Mouse (Mus musculus) heart, adult 2 months (tissue): ENCODE measurements around the gene Slc35b2.

Experiments
- CTCF ChIP-seq: fragments of 200-600 bp; IDR thresholded peaks from 2 replicates; pipeline ENCODE4 v1.8.1; 2022; ENCODE audit warnings: antibody characterized with exemption, mild to moderate bottlenecking, moderate library complexity
- EP300 ChIP-seq: fragments of 200-500 bp; IDR thresholded peaks from 2 replicates; pipeline ENCODE4 v1.6.1; 2011; ENCODE audit warnings: low read depth, low read length, control low read depth; ENCODE audit not compliant: insufficient read depth
- POLR2A ChIP-seq: fragments of 200-500 bp; IDR thresholded peaks from 2 replicates; pipeline ENCODE4 v1.6.1; 2011; ENCODE audit warnings: mild to moderate bottlenecking, low read depth, low read length, control low read depth; ENCODE audit not compliant: insufficient read depth

GRCm38 (mm10) chr17:45598376-45598775, 34.7 kb downstream of the Slc35b2 start:
- TF ChIP-seq POLR2A: no peak
- no peak for TF ChIP-seq CTCF
- TF ChIP-seq EP300: no peak
